Mouse (Mus musculus) left cerebral cortex, postnatal 10 days (tissue): ENCODE data around the gene Tulp4. TPM values are rescaled to one million over a fixed set of nuclear protein-coding genes. Genes with fewer than 3 reads are reported as not detected.
"Not testable (repeated sequence)": the region's sequence is repeated elsewhere in the genome, so short reads cannot be mapped to it uniquely, and the experiment has no call there.

Experiments used
- DNase-seq, 2 experiments: peaks; one replicate each; pipeline ENCODE4 v3.0.0; 2021 to 2022; ENCODE audit warnings: low spot score in 2 of 2, mixed read lengths in 1 of 2; ENCODE audit errors: extremely low spot score in 1 of 2
- intact Hi-C: fragments of 180-260 bp; cut with DNase I; formaldehyde crosslinking; loops from one replicate; pipeline ENCODE4 v1.15.1; 2025
- total RNA-seq, 2 experiments: library from RNA; stranded (reverse); gene quantifications; 2 replicates each; pipeline ENCODE4 v1.2.3; 2021

Gene Tulp4
- total RNA-seq, 2 experiments from 2014 or later: 296 to 306 TPM

DNA sequence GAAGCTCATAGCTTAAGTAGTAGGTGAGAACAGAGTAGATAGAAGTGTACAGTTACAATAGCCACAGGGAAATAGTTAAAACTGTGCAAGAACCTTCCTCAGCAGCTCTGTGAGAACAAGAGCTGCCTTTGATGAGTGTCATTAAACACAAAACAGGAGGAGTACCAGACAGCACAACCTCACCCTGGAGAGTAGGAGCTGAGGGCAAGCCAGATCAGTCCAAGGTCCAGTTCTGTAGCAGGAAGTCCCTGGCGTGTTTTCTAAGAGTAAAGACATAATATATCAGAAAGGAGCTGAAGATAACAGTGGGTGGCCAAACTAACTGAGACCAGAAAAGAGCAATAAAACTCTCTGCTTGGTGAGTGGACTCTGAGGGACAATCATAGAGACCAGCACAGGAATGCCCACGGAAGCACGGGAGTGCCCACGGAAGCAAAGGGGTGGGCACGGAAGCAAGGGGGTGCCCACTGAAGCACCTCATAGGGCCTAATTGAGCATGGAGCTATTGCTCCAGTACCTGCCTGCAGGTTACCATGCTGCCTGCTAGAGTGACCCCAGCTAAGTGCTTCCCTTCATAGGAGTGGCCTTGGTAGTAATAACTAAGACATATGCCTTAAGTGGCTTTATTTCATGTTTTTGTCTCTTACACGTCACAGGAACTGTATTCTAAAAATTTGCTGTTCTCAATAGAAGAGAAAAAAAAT, 72.5 kb downstream of the Tulp4 start:
- no peak for DNase-seq
- intact Hi-C loops: no loop called here

DNA sequence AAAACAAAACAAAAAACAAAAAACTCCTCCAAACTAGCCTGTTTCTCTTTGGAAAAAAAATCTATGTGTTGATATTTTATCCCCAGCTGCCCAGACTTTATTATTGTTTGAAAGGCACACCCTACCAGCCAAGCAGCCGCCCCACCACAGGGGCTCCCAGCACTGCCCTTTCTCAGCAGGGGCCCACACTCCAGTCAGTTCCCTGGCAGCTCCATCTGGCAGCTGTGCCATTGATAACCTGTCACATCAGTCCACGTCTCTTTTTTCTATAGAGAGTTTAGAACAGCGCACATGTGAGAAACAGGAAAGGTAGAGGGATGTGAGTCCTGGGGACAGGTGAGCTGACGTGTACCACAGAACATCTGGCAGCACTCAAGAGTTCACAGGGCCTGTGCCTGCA, 73.2 kb downstream of the Tulp4 start:
- DNase-seq: peak in 1 of 2 experiments; percentile 34
- intact Hi-C loops: no loop called here

DNA sequence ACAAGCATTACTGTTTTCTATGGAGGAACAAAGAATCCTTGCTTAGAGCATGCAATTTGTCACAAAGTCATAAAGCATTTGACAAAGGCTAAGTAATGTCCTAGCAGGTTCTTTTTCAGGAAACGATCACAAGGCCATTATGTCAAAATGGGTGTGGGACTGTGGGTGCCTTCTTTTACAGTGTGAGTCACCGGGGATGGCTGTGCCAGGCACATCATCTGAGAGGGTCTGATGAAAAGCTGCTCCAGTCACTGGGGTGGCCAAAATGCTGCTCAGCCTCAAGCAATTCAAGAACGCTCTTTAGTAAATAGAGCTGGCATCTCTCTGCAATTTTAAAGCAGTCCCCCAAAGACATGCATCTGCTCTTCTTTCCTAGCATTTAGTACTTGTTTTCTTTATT, 74.2 kb downstream of the Tulp4 start:
- intact Hi-C loops: no loop called here
- DNase-seq: no peak

DNA sequence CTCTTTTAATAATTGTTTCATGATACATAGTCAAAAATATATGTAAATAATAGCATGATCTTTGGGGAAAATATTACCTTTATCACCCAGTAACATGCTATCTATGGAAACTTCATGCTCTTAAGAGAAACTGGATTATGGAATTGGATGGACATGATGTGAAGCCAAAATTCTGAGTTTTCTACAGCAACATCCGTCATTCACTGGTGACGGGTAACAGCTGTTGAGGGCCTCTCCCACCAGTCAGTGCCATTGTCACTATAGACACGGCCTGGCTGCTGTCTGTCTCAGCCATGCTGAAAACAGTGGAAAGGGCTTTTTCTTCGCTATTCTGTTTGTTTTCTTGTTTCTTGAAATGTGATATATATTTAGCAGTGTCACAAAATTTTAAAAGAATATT, 76.5 kb downstream of the Tulp4 start:
- no peak for DNase-seq
- intact Hi-C loops: no loop called here

DNA sequence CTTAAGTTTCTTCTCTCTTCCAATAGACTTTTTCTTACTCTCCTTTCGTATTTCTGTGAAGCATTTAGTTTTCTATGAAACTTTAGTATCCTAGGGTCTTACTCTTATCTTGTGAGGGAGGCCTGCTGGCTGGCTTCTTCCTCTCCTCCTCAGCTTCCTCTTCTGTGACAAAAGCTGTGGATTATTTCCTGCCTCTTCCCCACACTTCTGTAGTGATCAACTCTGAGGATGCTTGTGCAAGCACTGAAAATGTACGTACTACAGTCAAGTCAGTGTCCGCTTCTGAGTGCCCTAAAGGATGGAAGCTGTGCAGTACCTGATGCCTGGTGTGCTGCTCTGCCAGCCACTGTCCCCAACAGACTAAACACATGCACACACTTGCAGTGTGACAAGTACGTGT, 80.4 kb downstream of the Tulp4 start:
- intact Hi-C loops: no loop called here
- no peak for DNase-seq

DNA sequence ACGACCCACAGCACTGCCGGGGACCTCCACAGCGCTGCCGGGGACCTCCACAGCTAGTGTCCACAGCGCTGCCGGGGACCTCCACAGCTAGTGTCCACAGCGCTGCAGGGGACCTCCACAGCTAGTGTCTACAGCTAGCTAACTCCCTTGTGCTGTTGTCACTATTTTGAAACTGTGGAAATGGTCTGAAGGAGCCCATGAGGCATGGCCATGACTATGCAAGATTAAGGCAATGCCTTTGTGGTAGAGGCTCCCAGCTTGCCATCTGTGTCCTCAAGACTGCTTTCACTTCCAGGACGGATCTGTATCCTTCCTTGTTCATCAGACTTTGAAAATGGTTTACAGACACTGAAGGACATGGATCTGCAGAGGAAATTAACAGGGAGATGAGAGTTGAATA, 80.9 kb downstream of the Tulp4 start:
- intact Hi-C loops: no loop called here
- no peak for DNase-seq

DNA sequence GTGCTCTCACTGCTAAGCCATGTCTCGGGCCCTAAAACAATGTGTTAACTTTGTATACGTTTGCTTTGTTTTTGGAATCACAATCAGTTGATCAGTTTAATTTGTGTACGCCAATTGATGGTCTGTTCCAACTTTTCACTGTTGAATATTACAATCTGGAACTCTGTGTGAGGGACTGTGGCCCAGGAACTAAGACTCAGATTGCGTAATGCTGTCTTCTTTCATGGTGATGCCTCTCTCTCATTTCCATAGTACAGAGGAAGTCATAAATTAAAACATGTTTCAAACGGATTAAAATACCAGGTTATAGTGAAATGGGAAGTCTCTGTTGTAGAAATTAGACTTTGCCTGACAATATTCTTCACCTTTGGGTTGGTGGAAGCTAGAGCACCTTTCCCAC, 83.0 kb downstream of the Tulp4 start:
- intact Hi-C loops: no loop called here
- DNase-seq: no peak

DNA sequence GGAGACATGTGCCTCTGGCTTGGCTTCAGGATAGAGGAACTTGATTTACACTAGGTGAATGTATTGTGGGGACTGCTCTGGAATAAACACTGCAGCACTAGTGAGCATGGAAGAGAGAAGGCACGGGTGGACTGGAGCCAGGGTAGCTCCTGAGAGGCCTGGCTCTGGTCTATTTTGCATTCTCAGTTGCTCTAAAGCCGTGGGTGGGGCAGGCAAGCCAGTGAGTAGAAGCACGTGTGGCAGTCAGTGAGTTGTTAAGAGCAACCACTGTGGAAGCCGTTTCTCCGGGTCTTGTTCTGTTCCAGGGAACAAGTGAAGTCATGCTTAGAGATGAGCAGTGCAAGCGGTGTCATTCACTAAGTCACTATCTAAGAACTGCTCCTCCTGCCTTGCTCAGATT, 86.0 kb downstream of the Tulp4 start:
- intact Hi-C loops: no loop called here
- no peak for DNase-seq

DNA sequence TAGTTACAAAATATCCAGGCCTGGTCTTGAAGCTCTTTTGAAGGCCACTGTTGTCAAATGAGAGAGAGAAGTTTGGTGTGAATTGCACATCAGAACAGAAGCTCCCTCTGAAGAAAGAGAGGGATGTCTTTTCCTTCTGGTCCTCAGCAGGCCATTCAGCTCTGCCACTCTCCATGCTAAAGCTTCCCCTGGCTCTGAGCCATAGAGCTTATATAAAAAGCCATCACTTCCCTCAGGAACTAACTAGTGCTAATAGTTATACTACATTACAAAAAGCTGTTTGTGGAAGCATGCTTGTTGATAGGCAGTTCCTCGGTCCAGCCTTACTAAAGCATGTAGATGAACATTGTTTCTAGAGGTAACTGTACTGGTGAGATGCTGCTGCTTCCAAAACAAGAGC, 89.2 kb downstream of the Tulp4 start:
- intact Hi-C loops: no loop called here
- no peak for DNase-seq

DNA sequence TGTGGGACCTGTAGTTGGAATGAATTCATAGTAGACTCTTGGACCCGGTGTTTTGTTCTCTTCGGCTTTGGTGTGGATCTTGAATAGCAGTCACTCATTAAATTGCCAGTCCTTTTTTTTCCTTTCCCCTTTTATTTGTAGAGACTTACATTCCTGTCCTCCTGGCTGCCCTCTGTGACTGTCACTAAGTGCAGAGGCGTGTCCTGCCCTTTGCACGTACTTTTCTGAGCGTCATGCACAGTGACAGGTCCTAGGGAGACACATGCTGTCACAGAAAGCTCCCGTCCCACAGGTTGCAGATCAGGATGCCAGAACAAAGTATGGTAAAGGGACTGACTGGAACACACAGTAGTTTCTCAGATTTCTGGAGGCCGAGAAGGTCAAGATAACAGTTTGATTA, 91.3 kb downstream of the Tulp4 start:
- intact Hi-C loops: no loop called here
- no peak for DNase-seq

DNA sequence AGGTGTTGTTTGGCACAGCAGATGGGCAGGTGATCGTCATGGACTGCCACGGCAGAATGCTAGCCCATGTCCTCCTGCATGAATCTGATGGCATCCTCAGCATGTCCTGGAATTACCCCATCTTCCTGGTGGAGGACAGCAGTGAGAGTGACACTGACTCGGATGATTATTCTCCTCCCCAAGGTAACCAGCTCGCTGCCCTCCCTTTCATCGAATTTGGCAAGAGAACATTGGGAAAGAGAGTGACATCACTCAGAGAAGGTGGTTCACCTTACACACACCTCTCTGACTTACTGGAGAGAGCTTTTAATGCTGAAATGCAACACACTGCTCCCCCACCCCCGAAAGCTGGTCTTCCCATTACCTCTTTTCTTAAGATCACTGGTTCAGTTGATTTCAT, 92.4 kb downstream of the Tulp4 start:
- no peak for DNase-seq
- intact Hi-C loops: no loop called here

DNA sequence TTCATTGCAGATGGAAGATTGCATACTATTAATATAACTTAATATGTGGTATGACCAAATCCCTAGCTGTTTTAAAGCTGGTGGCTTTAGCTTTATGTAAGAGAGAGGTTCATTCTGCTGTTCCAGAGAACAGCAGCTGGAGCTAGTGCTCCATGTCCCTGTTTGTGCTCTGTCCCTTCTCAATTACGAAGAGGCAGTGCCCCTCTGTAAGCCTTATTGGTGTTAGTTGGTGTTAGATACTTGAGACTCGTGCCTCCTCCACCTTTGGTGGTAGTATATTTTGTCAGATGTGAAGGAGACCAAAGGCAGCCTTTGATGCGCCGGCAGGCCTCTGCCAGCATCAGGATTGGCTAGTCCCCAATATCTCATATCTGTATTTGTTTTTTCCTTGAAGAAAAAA, 92.9 kb downstream of the Tulp4 start:
- no peak for DNase-seq
- intact Hi-C loops: no loop called here

DNA sequence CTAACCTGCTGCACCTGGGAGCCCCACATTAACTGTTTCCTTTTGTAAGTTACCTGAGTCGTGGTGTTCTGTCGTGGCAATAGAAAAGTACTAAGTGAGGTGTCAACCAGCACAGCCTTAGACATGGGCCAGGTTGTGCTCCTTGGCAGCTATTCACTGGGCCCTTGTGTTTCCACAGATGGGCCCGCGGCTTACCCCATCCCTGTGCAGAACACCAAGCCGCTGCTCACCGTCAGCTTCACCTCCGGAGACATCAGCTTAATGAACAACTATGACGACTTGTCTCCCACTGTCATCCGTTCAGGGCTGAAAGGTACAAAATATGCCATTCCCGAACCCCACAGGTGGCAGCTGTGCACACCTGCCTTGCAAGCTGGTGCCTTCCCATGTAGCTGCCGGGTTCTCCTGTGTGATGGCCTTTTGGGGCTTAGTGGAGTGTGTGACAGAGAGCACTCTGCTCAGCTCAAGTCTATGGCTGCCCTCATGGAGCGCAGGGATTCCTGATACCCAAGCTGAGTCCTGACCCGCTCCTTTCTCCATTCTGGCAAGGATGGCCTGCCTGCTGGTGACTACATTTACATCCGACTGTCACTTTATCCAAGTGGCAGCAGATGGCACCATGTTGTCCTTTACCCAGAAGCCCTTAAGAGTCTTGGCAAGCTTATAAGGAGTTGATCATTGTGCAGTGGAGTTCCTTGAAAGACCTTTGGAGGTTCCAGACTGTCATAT, 95.4 kb downstream of the Tulp4 start:
- intact Hi-C loops: no loop called here
- DNase-seq: no peak

DNA sequence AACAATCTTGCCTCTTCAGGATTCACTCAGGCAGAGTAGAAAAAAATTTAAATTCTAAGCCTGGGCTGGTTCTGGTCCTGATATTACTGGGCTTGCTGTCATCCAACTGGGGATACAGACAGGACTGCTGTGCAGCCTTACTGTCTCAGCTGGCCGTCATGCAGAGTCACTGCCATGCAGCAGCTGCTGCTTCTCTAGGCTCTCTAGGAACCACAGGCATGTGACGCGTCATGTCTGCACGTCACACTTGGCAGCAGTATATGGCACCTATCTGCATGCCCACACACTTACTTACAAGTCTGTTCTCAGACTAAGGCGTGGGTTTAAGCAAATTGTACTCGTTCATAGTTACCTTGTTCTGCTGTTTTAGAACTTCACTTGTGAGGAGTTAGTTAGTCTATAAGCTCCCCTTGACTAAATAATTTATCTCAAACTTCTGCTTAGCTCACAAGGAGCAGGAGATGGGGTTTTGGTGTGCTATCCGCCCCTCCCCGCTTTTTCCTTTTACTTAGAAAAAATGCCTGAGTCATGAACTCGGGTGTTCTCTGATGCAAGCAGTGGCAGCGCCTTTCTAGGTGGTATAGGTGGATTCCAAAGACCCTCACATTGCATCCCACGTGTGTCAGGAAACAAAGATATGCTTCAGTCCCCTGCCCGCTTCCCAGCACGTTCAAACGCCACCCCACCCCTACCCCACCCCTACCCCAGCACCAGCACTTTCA, 96.3 kb downstream of the Tulp4 start:
- intact Hi-C loops: no loop called here

DNA sequence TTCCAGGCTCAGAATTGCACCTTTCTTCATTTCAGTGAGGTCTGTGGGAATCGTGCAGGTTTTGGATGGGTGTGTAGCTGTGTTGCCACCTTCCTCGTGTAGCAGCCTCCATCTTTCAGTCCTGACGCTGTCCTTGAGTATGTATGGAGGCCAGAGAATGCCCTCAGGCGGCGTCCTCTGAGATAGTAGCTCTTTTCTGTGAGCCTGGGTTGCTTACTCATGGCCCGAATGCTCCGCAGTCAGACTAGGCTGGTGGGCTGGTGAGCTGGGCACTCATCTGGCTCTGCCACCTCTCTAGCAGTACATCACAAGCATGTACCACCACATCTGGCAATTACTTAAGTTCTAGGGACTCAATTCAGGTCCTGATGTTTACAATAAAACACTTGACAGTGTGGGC, 96.9 kb downstream of the Tulp4 start:
- intact Hi-C loops: no loop called here
- no peak for DNase-seq

More for the DNA sequence above, 96.3 kb downstream of the Tulp4 start:
- peak; percentile 52 to 56 for DNase-seq

DNA sequence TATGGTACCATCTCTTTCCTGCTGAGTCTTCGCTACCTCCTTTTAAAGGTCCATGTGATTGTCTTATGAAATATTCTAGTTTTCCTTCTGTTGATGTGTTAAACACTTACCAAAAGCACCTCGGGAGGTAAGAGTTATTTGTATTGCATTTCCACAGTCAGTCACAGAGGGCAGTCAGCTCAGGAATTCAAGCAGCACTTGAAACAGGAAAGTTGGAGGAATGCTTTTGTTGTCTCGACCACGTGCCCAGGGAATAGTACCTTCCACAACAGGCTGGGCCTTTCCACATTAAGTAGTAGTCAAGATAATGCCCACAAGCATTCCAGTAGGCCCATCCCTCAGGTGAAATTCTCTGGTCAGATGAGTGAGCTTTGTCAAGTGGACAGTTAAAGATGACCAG, 97.6 kb downstream of the Tulp4 start:
- DNase-seq: no peak
- intact Hi-C loops: no loop called here

DNA sequence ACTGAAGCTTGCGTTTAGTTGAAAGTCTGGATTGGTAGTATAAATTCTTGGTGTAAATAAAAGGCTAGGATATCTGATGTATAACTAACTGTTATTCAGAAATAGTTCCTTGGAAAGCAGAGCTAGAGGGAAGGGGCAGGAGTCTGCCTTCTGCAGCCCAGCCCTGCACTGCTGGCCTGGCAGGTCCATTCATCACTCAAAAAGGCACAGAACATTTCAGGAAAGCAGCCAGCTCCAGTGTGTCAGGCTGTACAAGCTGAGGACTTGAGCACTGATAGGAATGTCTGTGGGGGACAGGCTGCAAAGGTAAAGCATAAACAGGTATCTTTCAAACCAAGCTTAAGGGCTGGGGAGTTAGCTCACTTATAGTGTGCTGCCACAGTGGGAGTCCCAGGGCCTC, 105.5 kb downstream of the Tulp4 start:
- intact Hi-C loops: no loop called here
- DNase-seq: no peak

DNA sequence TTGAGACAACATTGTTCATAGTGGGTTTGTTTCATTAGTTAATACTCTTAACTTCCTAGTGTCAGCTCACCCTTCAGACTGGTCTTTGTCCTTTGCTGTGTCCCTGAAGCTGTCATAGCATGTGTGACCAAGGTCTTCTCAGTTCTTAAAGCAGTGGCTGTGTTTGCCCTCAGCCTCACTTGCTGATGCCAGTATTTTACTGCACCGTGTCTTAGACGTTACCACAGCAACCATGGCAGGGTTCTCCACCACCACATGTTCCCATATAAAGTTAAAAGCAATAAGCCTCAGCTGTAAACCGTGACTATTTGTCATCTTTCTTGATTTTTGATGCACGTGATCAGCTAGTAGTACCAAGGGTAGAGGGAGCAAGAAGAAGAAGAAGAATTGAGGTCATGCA, 109.4 kb downstream of the Tulp4 start:
- DNase-seq: no peak
- intact Hi-C loops: no loop called here

DNA sequence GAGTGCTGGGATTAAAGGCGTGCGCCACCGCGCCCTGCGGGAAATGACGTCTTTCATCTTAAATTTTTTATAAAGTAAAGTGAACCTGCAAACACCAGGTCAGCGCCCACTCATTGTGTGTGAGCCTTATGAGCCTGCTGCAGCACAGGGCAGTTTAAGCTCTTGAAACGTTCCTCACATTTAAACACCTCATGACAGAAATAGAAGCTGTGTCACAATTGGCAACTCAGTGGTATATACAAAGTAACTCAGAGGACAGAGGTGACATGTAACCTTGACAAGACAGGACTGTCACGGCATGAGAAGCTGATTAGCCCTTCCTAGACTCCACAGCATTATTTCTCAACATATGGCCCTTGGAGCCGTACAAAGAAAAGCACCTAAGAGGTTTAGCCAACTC, 110.3 kb downstream of the Tulp4 start:
- intact Hi-C loops: no loop called here
- no peak for DNase-seq

DNA sequence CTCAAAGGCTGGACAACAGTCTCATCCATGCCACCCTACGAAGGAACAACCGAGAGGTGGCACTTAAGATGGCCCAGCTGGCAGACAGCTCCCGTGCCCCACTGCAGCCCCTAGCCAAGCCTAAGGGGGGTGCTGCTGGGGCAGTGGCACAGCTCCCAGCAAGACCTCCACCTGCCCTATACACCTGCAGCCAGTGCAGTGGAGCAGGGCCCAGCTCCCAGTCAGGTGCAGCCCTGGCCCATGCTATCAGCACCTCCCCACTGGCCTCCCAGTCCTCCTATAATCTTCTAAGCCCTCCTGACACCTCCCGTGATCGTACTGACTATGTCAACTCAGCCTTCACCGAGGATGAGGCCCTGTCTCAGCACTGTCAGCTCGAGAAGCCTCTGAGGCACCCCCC, 126.4 kb downstream of the Tulp4 start:
- DNase-seq, intact Hi-C loops: not testable (repeated sequence)
